Mouse (Mus musculus) skeletal muscle tissue, adult 2 months (tissue): ENCODE data around the gene Mfsd13b.
"Not testable (repeated sequence)": the region's sequence is repeated elsewhere in the genome, so short reads cannot be mapped to it uniquely, and the experiment has no call there.

Experiments used
- DNase-seq: peaks from one replicate; pipeline ENCODE4 v3.0.0-alpha.2; 2012; ENCODE audit warnings: low read depth, low spot score

Mfsd13b gene

DNA sequence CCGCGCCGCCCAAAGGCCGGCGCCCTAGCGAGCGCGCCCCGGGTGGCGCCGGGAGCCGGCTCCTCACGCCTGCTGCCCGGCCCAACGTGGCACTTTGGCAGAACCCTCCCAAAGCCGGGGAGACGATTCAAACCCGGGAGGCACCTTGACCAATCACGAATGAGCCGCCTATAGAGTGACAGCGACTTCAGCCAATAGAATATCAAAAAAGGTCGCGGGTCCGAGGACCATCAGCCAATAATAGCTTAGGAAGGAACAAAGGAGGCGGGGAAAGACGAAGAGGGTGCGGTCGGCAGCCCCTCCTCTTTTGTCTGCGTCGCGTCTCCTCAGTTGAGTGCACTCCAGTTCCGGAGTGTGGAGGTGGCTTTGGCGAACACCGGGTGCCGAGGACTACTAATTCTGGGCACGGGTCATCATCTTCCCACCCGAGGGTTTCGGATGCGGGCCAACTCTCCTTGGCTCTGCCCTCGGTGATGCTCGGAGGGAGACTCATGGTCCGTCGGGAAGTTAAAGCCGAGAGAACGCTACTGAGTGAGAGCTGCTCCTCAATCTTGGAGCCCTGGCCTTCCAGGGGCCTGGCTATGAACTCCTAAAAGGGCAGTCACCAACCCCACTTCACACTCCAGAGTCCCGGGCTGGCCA, at the start of gene Mfsd13b, which contains the start of gene Cdr2:
Gene Mfsd13b, plus strand, starts transcription at position 310 of the 642 bp plus-strand sequence.
Gene Cdr2, minus strand, starts transcription at position 113 of the 642 bp plus-strand sequence.
- peak; percentile 96 for DNase-seq

DNA sequence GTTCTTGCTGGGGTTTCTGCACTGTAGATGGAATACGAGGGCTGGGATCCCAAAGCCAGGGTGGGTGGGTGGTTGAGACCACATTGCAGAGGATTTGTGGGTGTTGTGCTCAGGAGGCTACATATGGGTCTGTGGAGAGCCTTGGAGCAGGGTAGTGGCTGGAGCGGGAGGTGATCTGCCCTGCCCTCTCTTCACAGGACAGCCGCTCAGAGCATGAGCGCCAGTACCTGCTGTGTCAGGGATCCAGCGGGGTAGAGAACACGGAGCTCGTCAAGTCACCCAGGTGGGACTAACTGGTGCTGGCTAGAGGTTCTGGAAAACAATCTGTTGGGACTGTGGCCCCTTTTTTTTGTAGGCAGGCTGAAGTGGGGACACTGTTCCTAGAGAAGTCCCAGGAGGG, 49.2 kb upstream of the Mfsd13b start:
- no peak for DNase-seq

DNA sequence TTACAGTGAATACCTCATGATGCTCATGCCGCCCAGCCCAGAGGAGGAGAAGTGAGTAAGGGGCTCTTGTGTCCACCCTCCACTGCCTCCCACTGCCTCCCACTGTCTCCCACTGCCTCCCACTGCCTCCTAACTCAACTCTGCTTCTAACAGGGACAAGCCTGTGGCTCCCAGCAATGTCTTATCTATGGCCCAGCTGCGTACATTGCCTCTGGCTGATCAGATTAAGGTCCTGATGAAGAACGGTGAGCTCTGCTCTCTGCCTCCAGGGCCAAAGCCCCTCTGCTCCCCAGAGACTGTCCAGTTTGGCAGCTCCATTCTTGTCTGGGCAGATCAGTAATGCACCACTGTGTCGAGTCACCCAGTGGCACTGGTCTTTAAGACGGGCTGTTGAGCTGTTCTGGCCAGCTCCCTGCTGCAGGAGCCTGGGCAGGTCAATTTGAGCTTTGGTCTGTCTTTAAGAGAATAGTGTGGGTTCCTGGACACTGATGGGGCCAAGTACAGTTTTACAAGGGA, 48.6 kb upstream of the Mfsd13b start:
- no peak for DNase-seq

DNA sequence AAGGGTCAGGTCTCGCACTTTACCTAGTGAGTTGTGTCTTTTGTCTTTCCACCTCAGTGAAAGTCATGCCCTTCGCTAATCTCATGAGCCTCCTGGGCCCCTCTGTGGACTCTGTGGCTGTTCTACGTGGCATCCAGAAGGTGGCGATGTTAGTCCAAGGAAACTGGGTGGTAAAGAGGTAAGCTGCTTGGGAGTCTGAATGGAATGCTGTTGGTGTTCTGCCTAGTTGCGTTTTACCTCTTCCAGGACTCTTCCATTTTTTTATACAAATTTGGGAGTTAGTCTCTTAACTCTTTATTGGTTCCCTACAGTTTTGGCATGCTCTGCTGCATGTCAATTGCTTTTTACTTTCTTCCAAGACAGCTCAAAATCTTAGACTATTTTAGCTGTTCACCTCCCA, 47.6 kb upstream of the Mfsd13b start:
- DNase-seq = peak; percentile 38

GRCm38 (mm10) chr7:120936522-120936921, 45.8 kb upstream of the Mfsd13b start:
- no peak for DNase-seq

GRCm38 (mm10) chr7:120938206-120938605, 44.1 kb upstream of the Mfsd13b start:
- DNase-seq = no peak

DNA sequence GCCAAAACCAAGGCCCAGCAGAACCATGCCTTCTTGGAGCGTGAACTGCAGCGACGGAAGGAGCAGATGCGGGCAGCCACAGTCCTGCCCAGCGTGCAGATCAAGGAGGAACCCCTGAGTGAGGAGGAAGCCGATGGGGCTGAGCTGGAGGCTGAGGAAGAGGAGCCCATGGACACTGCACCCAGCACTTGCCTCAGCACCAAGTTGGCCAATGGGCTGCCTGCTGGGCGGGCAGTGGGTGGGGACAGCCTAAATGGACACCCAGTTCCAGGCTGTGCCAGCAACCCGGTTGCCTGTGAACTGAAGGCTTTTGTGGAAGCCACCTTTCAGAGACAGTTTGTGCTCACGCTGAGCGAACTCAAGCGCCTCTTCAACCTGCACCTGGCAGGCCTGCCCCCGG, 42.0 kb upstream of the Mfsd13b start:
- DNase-seq = no peak

DNA sequence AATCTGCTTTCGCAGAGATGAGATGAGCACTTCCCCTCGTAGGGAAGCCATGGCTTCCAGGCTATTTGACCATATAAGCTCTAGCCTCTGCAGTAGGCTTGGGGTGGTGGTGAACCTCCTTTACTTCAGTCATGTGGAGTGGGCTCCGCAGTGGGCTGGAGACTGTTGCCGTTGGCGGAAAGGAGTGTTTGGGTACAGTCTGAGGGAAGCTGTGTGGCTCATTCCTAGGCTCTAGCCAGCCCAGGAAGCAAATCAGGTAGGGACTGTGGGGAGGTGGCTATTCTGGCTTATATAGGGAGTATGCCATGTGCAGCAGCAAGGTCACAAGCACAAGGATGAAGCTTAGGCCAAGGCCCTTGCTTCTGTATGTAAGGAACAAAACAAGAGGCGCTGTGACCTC, 41.1 kb upstream of the Mfsd13b start:
- DNase-seq = no peak

DNA sequence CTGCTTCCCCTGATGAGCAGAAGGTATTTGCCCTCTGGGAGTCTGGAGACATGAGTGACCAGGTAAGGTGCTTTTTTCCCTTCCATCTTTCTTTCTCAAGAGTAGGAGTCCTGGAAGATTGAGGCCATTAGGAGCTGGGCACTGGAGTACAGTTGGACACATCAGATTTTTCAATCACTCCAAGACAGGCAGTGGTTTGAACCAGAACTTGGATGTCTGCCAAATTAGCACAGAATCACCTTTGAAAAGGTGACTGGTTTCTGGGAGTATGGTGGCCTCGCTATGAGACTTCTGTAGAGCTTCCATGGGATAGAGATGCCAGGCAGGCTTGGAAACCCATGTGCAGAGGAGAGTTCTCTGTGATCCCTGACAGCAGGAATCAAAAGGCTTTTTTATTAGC, 39.8 kb upstream of the Mfsd13b start:
- no peak for DNase-seq

DNA sequence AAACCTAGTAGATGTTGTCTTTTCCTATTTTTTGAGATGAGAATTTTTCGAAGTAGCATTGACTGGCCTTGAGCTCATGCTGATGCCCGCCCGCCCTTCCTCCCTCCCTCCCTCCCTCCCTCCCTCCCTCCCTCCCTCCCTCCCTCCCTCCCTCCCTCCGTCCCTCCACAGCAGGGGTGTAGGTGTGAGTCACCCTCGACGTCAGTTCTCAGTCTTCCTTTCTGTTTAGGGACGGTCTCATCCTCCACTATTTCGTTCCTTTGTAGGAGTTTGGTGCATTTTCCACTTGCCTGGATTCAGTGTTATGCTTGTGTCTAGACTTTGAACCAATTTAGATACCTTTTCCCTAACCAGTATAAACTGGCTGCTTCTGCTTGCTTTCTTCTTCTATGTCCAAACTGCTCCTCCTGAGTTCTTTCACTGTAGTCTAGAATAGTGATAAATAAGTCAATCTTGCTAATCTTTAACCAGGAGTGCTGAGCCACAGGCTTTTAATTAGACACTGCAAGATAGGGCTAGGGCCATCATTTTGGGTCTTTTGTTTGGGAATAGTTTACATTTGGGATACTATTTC, 38.3 kb upstream of the Mfsd13b start:
- no peak for DNase-seq

DNA sequence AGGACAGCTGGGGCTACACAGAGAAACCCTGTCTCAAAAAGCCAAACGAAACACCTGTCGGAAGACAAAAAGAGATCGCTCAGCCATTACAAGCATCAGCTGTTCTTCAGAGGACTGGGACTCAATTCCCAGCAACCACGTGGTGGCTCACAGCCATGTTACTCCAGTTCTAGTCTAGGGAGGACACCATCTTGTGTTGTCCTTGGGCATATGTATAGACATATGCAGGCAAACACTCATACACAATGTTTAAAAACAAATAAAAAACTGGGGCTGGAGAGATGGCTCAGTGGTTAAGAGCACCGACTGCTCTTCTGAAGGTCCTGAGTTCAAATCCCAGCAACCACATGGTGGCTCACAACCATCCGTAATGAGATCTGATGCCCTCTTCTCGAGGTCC, 28.7 kb upstream of the Mfsd13b start:
- DNase-seq = not testable (repeated sequence)

GRCm38 (mm10) chr7:120960116-120960515, 22.2 kb upstream of the Mfsd13b start:
- DNase-seq = no peak

- no peak for DNase-seq
Measured at GRCm38 (mm10) chr7:120960601-120961000, 21.7 kb upstream of the Mfsd13b start.

DNA sequence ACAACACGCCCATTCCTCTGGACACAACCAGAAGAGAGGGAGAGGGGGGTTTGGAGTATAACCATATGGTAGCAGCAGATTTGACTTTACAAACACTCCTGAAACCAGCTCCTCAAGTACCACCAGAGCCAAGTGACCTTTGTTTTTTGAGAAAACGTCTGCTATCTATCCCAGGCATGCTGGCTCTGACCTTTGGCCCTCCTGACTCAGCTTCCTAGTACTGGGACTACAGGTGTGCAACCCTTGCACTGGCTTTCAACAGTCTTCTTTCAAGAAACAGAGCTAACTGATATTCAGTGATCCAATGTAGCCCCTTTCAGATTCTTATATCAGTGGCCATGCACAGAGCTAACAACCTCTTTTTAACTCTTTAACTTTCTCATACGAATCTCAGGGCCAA, 20.4 kb upstream of the Mfsd13b start:
- no peak for DNase-seq

DNA sequence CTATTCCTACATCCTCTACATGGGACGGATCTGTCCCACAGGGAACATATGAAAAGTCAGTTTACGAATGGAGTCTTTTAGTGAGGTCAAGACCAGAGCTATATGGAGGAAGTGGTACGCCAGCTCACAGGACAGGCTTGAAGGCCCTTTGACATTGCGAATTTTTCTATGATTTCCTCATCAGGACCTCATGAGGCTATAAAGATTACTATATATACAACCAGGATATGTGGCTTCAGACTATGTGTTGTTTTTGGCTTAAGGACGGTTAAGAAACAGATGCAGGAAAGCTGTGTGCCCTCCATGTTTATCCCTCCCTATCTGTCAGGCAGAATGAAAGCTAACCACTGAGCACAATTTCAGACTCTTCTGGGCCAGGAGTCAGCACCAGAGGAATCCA, 19.2 kb upstream of the Mfsd13b start:
- no peak for DNase-seq

- no peak for DNase-seq
Measured at GRCm38 (mm10) chr7:120969221-120969620, 13.1 kb upstream of the Mfsd13b start.

GRCm38 (mm10) chr7:120970112-120970511, 12.2 kb upstream of the Mfsd13b start:
- DNase-seq = no peak

- DNase-seq = not testable (repeated sequence)
Measured at GRCm38 (mm10) chr7:120972471-120972870, 9.8 kb upstream of the Mfsd13b start.

DNA sequence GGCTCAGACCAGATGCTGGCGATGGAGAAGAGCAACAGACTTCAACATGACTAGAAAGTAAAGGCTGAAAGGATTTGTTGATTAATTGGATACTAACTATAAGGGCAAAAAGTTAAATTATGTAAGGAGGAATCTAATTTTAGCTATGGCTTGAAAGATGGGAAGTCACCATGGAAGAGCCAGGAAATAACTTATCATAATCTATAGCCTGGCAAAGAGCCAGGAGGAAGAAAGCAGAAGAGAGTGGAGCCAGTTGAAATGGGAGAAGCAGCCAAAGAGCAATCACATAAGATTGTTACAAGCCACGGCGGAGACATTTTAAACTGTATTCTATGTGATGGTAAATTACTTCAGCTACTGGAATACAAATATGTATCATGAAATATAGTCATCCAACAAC, 8.3 kb upstream of the Mfsd13b start:
- DNase-seq = no peak

- DNase-seq = peak; percentile 38
Measured at GRCm38 (mm10) chr7:120977063-120977462, 5.2 kb upstream of the Mfsd13b start.

GRCm38 (mm10) chr7:120980041-120980440, 2.3 kb upstream of the Mfsd13b start:
- DNase-seq = no peak

- DNase-seq = no peak
Measured at GRCm38 (mm10) chr7:120980931-120981924, 1.1 kb upstream of the Mfsd13b start.
